Mouse (Mus musculus): Measurements from ENCODE around the gene Tmem177.

The Tmem177 gene

DNA sequence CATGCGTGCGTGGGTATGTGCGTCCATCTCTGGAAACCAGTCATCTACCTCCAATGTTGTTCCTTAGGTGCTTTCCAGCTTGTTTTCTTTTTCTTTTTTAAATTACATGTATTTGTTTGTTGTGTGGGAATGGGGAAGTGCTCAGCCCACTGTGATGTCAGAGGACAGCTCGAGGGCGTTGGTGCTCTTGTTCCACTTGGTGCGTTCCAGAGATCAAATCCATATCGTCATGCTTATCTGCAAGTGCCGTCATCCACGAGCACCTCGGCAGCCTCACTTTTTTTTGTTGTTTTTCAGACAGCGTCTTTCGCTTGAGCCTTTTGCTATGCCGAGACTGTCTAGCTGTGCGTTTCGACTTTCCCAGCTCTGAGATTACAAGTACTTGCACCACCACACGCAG lies 23.7 kb downstream of the Tmem177 start:
- DNase-seq: no peak

DNA sequence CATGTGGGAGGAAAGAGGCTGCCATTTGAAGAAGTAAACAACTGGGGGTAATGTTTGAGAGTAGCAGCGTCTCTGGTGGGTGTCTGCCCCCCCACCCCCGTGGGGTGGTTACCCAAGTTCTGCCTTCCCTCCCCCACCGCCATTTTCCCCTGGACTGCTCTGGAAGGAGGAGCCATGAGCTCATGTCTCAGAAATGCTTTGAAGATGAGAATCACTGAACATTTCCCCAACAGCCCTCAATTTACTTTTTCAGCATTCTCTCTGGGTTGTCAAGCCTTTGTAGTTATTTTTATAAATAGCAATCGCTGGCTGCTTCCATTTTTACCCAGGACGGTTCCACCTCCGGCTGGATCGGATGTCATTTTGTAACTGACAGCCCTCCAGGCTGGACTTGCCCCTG lies 26.7 kb downstream of the Tmem177 start:
- DNase-seq: no peak

DNA sequence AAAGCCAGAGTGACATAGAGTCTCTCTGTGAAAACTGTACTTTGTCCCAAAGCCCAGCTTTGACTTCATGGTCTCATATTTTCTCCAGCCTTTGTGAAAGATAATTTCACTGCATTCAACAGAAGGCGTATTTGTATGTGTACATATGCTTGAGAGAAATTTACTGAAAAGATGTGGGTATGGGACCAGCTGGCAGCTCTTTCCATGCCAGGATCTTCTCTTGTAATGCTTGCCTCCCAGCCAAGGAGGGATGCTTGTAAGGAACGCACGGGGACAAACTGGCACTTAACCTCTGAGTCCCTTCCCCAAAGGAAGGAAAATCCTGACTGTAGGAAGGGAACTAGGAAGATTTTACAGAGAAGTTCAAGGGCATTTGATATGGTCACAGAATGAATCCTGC lies 28.7 kb downstream of the Tmem177 start:
- DNase-seq: peak; percentile 61 to 66

DNA sequence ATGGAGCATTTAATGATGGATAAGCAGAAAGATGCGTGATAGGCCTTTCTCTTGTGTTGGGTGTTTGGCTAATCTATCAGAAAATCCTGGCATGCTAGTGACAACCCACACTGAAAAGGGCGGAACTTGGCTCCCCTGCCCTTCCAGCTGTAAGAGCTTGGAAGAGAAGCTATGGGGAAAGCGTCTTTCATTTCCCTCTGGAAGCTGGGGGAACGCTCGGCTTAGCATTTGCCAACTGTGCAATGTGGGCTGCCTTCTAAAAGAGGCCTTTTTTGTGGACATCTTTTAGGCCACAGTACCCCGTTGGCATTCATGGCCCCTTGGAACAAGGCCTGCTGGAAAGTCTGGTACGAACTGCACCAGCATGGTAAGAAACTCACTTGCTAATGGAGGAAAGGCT lies 34.1 kb downstream of the Tmem177 start:
- DNase-seq: peak; percentile 66 to 69

DNA sequence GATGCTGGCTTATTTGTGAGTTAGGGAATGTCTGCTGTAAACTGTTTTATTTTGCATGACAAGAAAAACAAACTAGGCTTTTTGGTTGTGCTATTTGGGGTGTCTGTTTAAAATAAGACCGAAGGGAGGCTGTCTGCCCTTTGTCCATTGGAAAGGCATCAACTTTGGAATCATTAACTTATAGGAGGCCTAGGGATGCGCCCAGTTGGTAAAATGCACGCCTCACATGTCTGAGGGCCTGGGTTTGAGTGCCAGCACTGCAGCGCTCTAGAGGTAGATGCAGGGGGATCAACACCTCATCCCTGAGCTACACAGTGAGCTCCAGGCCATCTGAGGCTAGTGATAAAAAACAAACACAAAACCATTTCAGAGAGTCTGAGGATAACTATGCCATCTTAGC lies 35.5 kb downstream of the Tmem177 start:
- DNase-seq: no peak

DNA sequence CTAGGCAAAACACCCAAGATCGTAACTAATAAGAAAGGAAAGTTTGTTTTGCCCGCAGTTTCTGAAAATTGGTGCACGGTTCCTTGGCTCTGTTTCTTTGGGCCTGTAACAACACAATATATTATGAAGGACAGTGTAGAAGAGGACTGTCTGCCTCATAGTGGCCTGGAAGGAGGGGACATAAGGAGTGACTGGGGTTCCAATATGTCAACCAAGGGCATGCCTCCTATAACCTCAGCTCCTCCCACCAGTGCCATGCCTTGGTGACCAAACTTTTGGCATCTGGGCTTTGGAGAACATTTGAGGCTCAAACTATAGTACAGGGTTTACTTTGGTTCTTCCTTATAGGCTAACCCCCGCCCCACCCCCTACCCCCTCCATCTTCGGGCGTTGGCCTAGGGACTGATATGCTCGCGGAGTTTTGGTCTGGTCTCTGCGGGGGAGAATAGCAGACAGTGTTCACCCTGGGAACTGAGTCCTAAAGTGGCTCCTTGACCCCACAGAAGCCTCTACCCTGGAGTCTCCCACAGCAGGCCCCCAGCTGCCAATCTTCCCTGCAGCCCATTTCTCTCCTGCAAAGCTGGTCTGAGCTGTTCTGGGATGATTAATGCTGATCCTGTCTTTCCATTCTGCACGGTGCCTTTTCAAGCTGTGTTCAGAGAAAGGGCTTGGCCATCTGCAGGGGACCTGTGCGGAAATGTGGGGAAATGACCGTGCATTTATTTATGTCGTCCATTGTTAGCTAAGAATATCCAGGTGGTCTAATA lies 44.4 kb downstream of the Tmem177 start:
- no peak for DNase-seq

DNA sequence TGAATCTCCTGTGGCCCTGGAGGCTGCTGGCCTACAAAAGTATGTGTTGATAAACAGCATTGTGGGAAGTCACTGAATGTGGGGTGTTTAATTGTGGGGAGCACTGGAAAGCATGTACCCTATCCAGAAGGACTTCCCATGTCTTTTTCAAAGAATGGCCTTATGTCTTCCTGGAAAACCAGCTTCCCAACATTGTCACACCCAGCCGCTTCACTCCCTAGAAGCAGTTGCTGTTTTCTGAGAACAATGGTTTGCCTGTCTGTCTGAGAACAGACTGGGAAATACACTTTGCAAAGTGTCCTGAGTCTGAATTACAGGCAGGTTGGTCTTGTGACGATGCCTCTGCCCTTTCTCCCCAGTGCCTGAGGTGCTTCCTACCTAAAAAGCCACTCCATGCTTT lies 45.7 kb downstream of the Tmem177 start:
- DNase-seq: no peak

DNA sequence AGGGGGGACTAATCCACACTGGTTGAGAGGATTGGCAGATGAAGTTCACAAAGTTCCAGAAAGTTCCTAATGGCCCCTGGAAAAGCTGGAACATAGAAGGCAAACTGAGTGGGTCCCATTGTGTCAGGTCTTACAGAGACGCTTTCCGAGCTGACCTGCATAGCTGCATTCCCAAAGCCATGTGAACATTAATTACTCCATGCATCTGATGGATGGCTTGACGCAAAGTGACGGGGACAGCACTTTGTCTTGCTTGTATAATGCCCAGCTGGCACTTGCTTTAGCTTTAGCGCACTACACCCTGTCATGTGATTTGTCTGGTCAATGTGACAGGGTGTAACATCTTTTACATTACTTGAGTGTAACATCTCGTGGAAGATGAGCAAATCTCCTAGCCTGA lies 47.7 kb downstream of the Tmem177 start:
- DNase-seq: no peak

DNA sequence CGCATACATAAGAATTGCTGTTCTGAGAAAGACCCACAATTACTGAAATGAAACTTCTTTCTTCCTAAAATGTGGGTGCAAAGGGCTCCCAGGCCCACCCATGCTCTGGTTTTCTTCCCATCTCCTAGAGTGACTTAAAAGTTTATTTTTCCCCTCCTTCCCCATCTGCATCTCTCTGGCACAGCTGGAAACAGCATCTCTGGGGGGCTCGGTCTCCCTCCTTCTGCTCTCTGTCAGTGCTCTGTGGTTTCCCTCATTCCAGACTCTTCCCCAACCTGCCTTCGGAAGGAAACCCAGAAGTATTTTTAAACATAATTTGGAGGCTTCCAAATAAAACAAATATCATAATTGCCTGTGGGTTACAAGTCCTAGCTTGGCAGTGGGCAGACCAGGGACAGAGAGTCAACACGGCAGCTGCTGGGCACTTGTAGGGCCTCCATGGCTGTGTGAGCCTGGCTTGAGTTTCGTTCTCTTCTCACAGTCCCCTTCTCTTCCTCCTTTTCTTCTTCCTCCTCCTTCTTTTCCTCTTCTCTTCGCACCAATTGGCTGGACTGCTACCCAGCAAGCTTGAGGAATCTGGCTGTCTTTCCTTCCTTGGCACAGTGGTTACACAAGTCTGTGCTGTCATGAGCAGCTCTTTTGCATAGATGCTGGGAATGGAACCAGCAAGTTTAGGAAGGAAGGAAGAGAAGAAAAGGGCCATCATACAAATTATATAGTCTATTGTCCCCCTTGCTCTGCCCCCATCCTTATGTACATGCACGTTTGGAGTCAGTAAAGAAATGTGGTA lies 49.3 kb downstream of the Tmem177 start:
- no peak for DNase-seq

DNA sequence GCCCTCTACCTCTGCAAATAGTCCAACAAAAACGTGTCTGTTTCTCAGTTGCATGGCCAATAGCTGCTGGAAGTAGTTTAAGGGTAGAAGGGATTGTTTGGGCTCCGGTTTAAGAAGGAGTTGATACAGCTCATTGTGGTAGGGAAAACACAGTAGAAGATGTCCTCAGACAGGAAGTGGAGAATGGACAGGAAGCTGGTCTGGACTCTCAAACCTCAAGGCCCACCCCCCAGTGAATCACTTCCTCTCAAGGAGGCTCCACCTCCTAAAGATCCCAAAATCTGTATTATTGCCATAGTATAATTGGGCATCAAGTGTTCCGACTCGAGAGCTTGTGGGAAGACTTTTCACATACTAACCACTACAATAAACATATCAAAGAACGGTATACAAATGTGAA lies 53.4 kb downstream of the Tmem177 start:
- no peak for DNase-seq

Measured in cerebellum, postnatal 14 days (tissue).